Mouse (Mus musculus) embryo, embryonic 9.5 days (tissue): Measurements from ENCODE around the gene Ephb1.
A peak's percentile ranks its signal among the peaks of the same experiment; 100 is the strongest.

ENCODE experiments used
- DNase-seq: peaks from one replicate; pipeline ENCODE4 v3.0.0-alpha.2; 2017; ENCODE audit errors: extremely low spot score

The Ephb1 gene

GRCm38 (mm10) chr9:102306645-102307415 is 47.7 kb downstream of the Ephb1 start:
- no peak for DNase-seq

GRCm38 (mm10) chr9:102305432-102306100 is 48.9 kb downstream of the Ephb1 start:
- DNase-seq, result no peak

- no peak for DNase-seq
Measured at GRCm38 (mm10) chr9:102304796-102305195, 49.7 kb downstream of the Ephb1 start.

GRCm38 (mm10) chr9:102303882-102304281 is 50.6 kb downstream of the Ephb1 start:
- no peak for DNase-seq

- no peak for DNase-seq
Measured at GRCm38 (mm10) chr9:102300985-102301384, 53.5 kb downstream of the Ephb1 start.

GRCm38 (mm10) chr9:102298741-102299140 is 55.8 kb downstream of the Ephb1 start:
- no peak for DNase-seq

GRCm38 (mm10) chr9:102297986-102298385 is 56.5 kb downstream of the Ephb1 start:
- DNase-seq, result no peak

- DNase-seq, result no peak
Measured at GRCm38 (mm10) chr9:102297176-102297575, 57.3 kb downstream of the Ephb1 start.

GRCm38 (mm10) chr9:102293605-102294004 is 60.9 kb downstream of the Ephb1 start:
- DNase-seq, result no peak

- DNase-seq, result no peak
Measured at GRCm38 (mm10) chr9:102291230-102291629, 63.3 kb downstream of the Ephb1 start.

GRCm38 (mm10) chr9:102288356-102288755 is 66.1 kb downstream of the Ephb1 start:
- DNase-seq, result no peak

GRCm38 (mm10) chr9:102275931-102276330 is 78.6 kb downstream of the Ephb1 start:
- no peak for DNase-seq

GRCm38 (mm10) chr9:102274016-102274415 is 80.5 kb downstream of the Ephb1 start:
- DNase-seq, result no peak

GRCm38 (mm10) chr9:102273469-102273808 is 81.1 kb downstream of the Ephb1 start:
- no peak for DNase-seq

GRCm38 (mm10) chr9:102272731-102273468 is 81.6 kb downstream of the Ephb1 start:
- DNase-seq, result no peak

- no peak for DNase-seq
Measured at GRCm38 (mm10) chr9:102270496-102270895, 84.0 kb downstream of the Ephb1 start.

GRCm38 (mm10) chr9:102267311-102268027 is 87.0 kb downstream of the Ephb1 start:
- peak; percentile 45 for DNase-seq

GRCm38 (mm10) chr9:102263760-102264159 is 90.7 kb downstream of the Ephb1 start:
- DNase-seq, result no peak

- peak; percentile 39 for DNase-seq
Measured at GRCm38 (mm10) chr9:102262100-102262501, 92.4 kb downstream of the Ephb1 start.

GRCm38 (mm10) chr9:102261511-102261910 is 93.0 kb downstream of the Ephb1 start:
- DNase-seq, result no peak

GRCm38 (mm10) chr9:102256407-102256806 is 98.1 kb downstream of the Ephb1 start:
- DNase-seq, result no peak

- DNase-seq, result no peak
Measured at GRCm38 (mm10) chr9:102255803-102256202, 98.7 kb downstream of the Ephb1 start.
